Mouse (Mus musculus) brain, embryonic 14.5 days (tissue): Measurements from ENCODE around the gene Rin3.

Experiments used
- CTCF ChIP-seq: fragments of 200-500 bp; IDR thresholded peaks from 2 replicates; pipeline ENCODE4 v1.5.1; 2012; ENCODE audit warnings: inconsistent platforms, mild to moderate bottlenecking, moderate library complexity, borderline replicate concordance; ENCODE audit not compliant: insufficient read depth, insufficient read length; ENCODE audit errors: extremely low read depth
- POLR2A ChIP-seq: fragments of 200-500 bp; IDR thresholded peaks from 2 replicates; pipeline ENCODE4 v1.6.1; 2012; ENCODE audit warnings: mild to moderate bottlenecking, inconsistent platforms, borderline replicate concordance; ENCODE audit not compliant: poor library complexity, insufficient read depth, insufficient read length, severe bottlenecking; ENCODE audit errors: extremely low read depth

DNA sequence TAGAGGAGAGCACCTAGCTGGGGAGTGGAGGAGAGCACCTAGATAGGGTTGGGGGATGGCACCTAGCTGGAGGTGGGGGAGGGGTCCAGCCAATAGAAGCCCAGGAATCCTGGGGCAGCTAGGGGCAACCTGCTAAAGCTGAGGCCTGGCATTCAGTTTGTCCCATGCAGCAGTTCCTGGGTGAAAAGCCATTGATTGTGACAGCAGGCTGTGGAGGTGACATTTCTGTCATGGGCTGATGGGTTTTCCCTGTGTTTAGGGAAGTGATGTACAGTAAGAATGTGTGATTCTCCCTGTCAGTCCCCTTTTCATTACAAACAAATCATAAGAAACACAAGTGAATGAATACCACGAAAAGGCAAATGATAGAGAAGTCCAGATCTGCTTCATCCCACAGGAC lies 13.5 kb downstream of the Rin3 start:
- TF ChIP-seq CTCF (no peak), POLR2A (no peak)
